Mouse (Mus musculus): Measurements from ENCODE around the gene Commd6. TPM values are rescaled to one million over a fixed set of nuclear protein-coding genes. Genes with fewer than 3 reads are reported as not detected.
"Not testable (repeated sequence)": the region's sequence is repeated elsewhere in the genome, so short reads cannot be mapped to it uniquely, and the experiment has no call there.

Gene Commd6
- total and polyA plus RNA-seq, 2 experiments from 2014 or later: 26.9 to 77.8 TPM

- no peaks in the 10 kb centered on the region for H3K4me1 ChIP-seq (ENCODE audit: insufficient read depth, low read length)
- H3K27ac ChIP-seq (ENCODE audit: low read depth, low read length): no peak overlapping the region
- TF ChIP-seq CTCF (IDR thresholded peaks at IDR 0.05): no peak
- no peak overlapping the region for H3K4me2 ChIP-seq (ENCODE audit: low read depth, low read length, poor library complexity, severe bottlenecking)
- DNase-seq (ENCODE audit: low spot score) (no peak), ATAC-seq (ENCODE audit: low FRiP score) (no peak)
- H3K36me3 ChIP-seq (ENCODE audit: insufficient read depth, low read length): no peaks in the 10 kb centered on the region
- no peaks in the 10 kb centered on the region for H3K27me3 ChIP-seq (ENCODE audit: insufficient read depth, low read length)
- no peak overlapping the region for H3K9ac ChIP-seq (replicated peaks; ENCODE audit: low read length, poor library complexity, severe bottlenecking)
- no peak overlapping the region for H3K4me3 ChIP-seq (ENCODE audit: low read depth, low read length)
- no peaks in the 10 kb centered on the region for H3K9me3 ChIP-seq (ENCODE audit: low read length)
- 95% methylated on average over 13 of the region's 13 CpGs for WGBS
Observed at GRCm38 (mm10) chr14:101595301-101596080, 45.0 kb downstream of the Commd6 start.

GRCm38 (mm10) chr14:101594001-101594400 is 46.5 kb downstream of the Commd6 start:
- Histone ChIP-seq H3K36me3 (ENCODE audit: insufficient read depth, low read length) (no peaks in the 10 kb centered on the region), H3K27ac (ENCODE audit: low read depth, low read length) (no peak overlapping the region), H3K4me3 (ENCODE audit: low read depth, low read length) (no peak overlapping the region), H3K4me1 (ENCODE audit: insufficient read depth, low read length) (no peaks in the 10 kb centered on the region), H3K9me3 (ENCODE audit: low read length) (no peaks in the 10 kb centered on the region), H3K27me3 (ENCODE audit: insufficient read depth, low read length) (no peaks in the 10 kb centered on the region), H3K9ac (replicated peaks; ENCODE audit: low read length, poor library complexity, severe bottlenecking) (no peak overlapping the region), H3K4me2 (ENCODE audit: low read depth, low read length, poor library complexity, severe bottlenecking) (no peak overlapping the region)
- TF ChIP-seq CTCF (IDR thresholded peaks at IDR 0.05): no peak
- ATAC-seq (ENCODE audit: low FRiP score): no peak
- WGBS: 89% methylated on average over 5 of the region's 5 CpGs
- DNase-seq (ENCODE audit: low spot score): no peak

GRCm38 (mm10) chr14:101593340-101593739 is 47.1 kb downstream of the Commd6 start:
- no peak overlapping the region for H3K4me2 ChIP-seq (ENCODE audit: low read depth, low read length, poor library complexity, severe bottlenecking)
- 76% methylated on average over 7 of the region's 7 CpGs for WGBS
- H3K4me3 ChIP-seq (ENCODE audit: low read depth, low read length): no peak overlapping the region
- ATAC-seq (ENCODE audit: low FRiP score) (no peak), DNase-seq (ENCODE audit: low spot score) (no peak)
- TF ChIP-seq CTCF (IDR thresholded peaks at IDR 0.05): no peak
- no peak overlapping the region for H3K27ac ChIP-seq (ENCODE audit: low read depth, low read length)
- no peaks in the 10 kb centered on the region for H3K4me1 ChIP-seq (ENCODE audit: insufficient read depth, low read length)
- H3K9ac ChIP-seq (replicated peaks; ENCODE audit: low read length, poor library complexity, severe bottlenecking): no peak overlapping the region
- no peaks in the 10 kb centered on the region for H3K9me3 ChIP-seq (ENCODE audit: low read length)
- H3K36me3 ChIP-seq (ENCODE audit: insufficient read depth, low read length): no peaks in the 10 kb centered on the region
- H3K27me3 ChIP-seq (ENCODE audit: insufficient read depth, low read length): no peaks in the 10 kb centered on the region

GRCm38 (mm10) chr14:101591101-101591500 is 49.4 kb downstream of the Commd6 start:
- peak; percentile 47 for DNase-seq (ENCODE audit: low spot score)
- Histone ChIP-seq H3K9me3 (ENCODE audit: low read length) (no peaks in the 10 kb centered on the region), H3K36me3 (ENCODE audit: insufficient read depth, low read length) (no peaks in the 10 kb centered on the region), H3K4me3 (ENCODE audit: low read depth, low read length) (no peak overlapping the region), H3K4me2 (ENCODE audit: low read depth, low read length, poor library complexity, severe bottlenecking) (no peak overlapping the region), H3K4me1 (ENCODE audit: insufficient read depth, low read length) (no peaks in the 10 kb centered on the region), H3K9ac (replicated peaks; ENCODE audit: low read length, poor library complexity, severe bottlenecking) (no peak overlapping the region), H3K27me3 (ENCODE audit: insufficient read depth, low read length) (no peaks in the 10 kb centered on the region), H3K27ac (ENCODE audit: low read depth, low read length) (no peak overlapping the region)
- TF ChIP-seq CTCF (IDR thresholded peaks at IDR 0.05): no peak
- ATAC-seq (ENCODE audit: low FRiP score): no peak
- 26% methylated on average over 5 of the region's 5 CpGs for WGBS

- H3K9me3 ChIP-seq (ENCODE audit: low read length); H3K9ac ChIP-seq (replicated peaks; ENCODE audit: low read length, poor library complexity, severe bottlenecking); H3K27ac ChIP-seq (ENCODE audit: low read depth, low read length); H3K27me3 ChIP-seq (ENCODE audit: insufficient read depth, low read length); H3K4me1 ChIP-seq (ENCODE audit: insufficient read depth, low read length); H3K4me2 ChIP-seq (ENCODE audit: low read depth, low read length, poor library complexity, severe bottlenecking); H3K36me3 ChIP-seq (ENCODE audit: insufficient read depth, low read length); H3K4me3 ChIP-seq (ENCODE audit: low read depth, low read length); ATAC-seq (ENCODE audit: low FRiP score); DNase-seq (ENCODE audit: low spot score): not testable (repeated sequence)
- 84% methylated on average over 2 of the region's 4 CpGs for WGBS
Observed at GRCm38 (mm10) chr14:101588209-101588991, 52.1 kb downstream of the Commd6 start.

GRCm38 (mm10) chr14:101587366-101588040 is 53.0 kb downstream of the Commd6 start:
- not testable (repeated sequence) for H3K4me3 ChIP-seq (ENCODE audit: low read depth, low read length); H3K9me3 ChIP-seq (ENCODE audit: low read length); H3K27ac ChIP-seq (ENCODE audit: low read depth, low read length); H3K4me1 ChIP-seq (ENCODE audit: insufficient read depth, low read length); H3K9ac ChIP-seq (replicated peaks; ENCODE audit: low read length, poor library complexity, severe bottlenecking); ATAC-seq (ENCODE audit: low FRiP score); DNase-seq (ENCODE audit: low spot score); H3K27me3 ChIP-seq (ENCODE audit: insufficient read depth, low read length); H3K4me2 ChIP-seq (ENCODE audit: low read depth, low read length, poor library complexity, severe bottlenecking); H3K36me3 ChIP-seq (ENCODE audit: insufficient read depth, low read length)
- 86% methylated on average over 4 of the region's 6 CpGs for WGBS
